ENCODE assay signal across 21 mouse cellular contexts in genomic region chr10:10744097-10744496, GRCm38 (mm10).
"Had no signal": no experiment of that assay in that cellular context is flagged by ENCODE, and none has a peak within 500 bp of the region (broad histone marks: within the 10 kb centered on the region; RNA-seq: fewer than 3 reads in every experiment).

No protein-coding gene starts in this region.

- ATAC-seq: midbrain, embryonic 15.5 days had no signal

- H3K27me3 ChIP-seq: limb, embryonic 12.5 days; limb, embryonic 15.5 days; liver, embryonic 13.5 days; midbrain, embryonic 12.5 days; midbrain, embryonic 15.5 days had no signal

- H3K4me1 ChIP-seq: limb, embryonic 12.5 days; limb, embryonic 15.5 days; liver, embryonic 13.5 days; midbrain, embryonic 12.5 days; midbrain, embryonic 15.5 days had no signal

- H3K9ac ChIP-seq: limb, embryonic 12.5 days; limb, embryonic 15.5 days; liver, embryonic 13.5 days; midbrain, embryonic 12.5 days; midbrain, embryonic 15.5 days had no signal

- H3K27ac ChIP-seq: kidney, postnatal 0 days; layer of hippocampus, adult 2 months; left cerebral cortex, adult 2 months; limb, embryonic 12.5 days; limb, embryonic 15.5 days; liver, embryonic 13.5 days; midbrain, embryonic 12.5 days; midbrain, embryonic 15.5 days; stomach, postnatal 0 days had no signal

- H3K36me3 ChIP-seq: limb, embryonic 12.5 days; limb, embryonic 15.5 days; liver, embryonic 13.5 days; midbrain, embryonic 12.5 days; midbrain, embryonic 15.5 days had no signal

- H3K4me2 ChIP-seq: limb, embryonic 12.5 days; limb, embryonic 15.5 days; liver, embryonic 13.5 days; midbrain, embryonic 12.5 days; midbrain, embryonic 15.5 days had no signal

- H3K9me3 ChIP-seq: limb, embryonic 12.5 days; limb, embryonic 15.5 days; liver, embryonic 13.5 days; midbrain, embryonic 12.5 days; midbrain, embryonic 15.5 days had no signal

- H3K4me3 ChIP-seq: layer of hippocampus, adult 2 months; left cerebral cortex, adult 2 months; limb, embryonic 12.5 days; limb, embryonic 15.5 days; liver, embryonic 13.5 days; midbrain, embryonic 12.5 days; midbrain, embryonic 15.5 days had no signal

- DNase-seq: kidney, adult 2 months; kidney, postnatal 25 days; layer of hippocampus, adult 9-11 months; left cerebral cortex, postnatal 4 days; liver, embryonic 13.5 days; lung, adult 2 months; lung, postnatal 36 days; right cerebral cortex, adult 18-20 months; right cerebral cortex, postnatal 14 days; right cerebral cortex, postnatal 4 days; thymus, adult 2 months; thymus, postnatal 14 days; thymus, postnatal 4 days had no signal
